Mouse (Mus musculus) liver, embryonic 12.5 days (tissue): ENCODE data around the gene Ralbp1. TPM values are rescaled to one million over a fixed set of nuclear protein-coding genes. Genes with fewer than 3 reads are reported as not detected.

Experiments used
- ATAC-seq: fragments of 200-750 bp; cut with Nextera tagmentation; 2 replicates; pipeline ENCODE4 v1.8.0; 2017; ENCODE audit warnings: moderate number of reproducible peaks, mild to moderate bottlenecking, moderate library complexity
- H3K27ac ChIP-seq: fragments of 300-500 bp; sonication (generic); 2 replicates; pipeline ENCODE4 v1.5.1; 2016; ENCODE audit warnings: mild to moderate bottlenecking
- H3K27me3 ChIP-seq: fragments of 300-500 bp; sonication (generic); replicated peaks from 2 replicates; pipeline ENCODE4 v1.6.1; 2016; ENCODE audit warnings: mild to moderate bottlenecking, moderate library complexity
- H3K36me3 ChIP-seq: fragments of 300-500 bp; sonication (generic); 2 replicates; pipeline ENCODE4 v1.6.1; 2016; ENCODE audit warnings: mild to moderate bottlenecking, moderate library complexity
- H3K4me1 ChIP-seq: fragments of 300-500 bp; sonication (generic); 2 replicates; pipeline ENCODE4 v1.6.1; 2016
- H3K4me2 ChIP-seq: fragments of 300-500 bp; sonication (generic); 2 replicates; pipeline ENCODE4 v1.6.1; 2016; ENCODE audit warnings: mild to moderate bottlenecking, moderate library complexity
- H3K4me3 ChIP-seq: fragments of 300-500 bp; sonication (generic); 2 replicates; pipeline ENCODE4 v1.5.1; 2016; ENCODE audit warnings: mild to moderate bottlenecking, moderate library complexity
- H3K9ac ChIP-seq: fragments of 300-500 bp; sonication (generic); 2 replicates; pipeline ENCODE4 v1.6.1; 2016; ENCODE audit warnings: mild to moderate bottlenecking, moderate library complexity
- H3K9me3 ChIP-seq: fragments of 300-500 bp; sonication (generic); replicated peaks from 2 replicates; pipeline ENCODE4 v1.6.1; 2016; ENCODE audit warnings: mild to moderate bottlenecking, moderate library complexity
- WGBS: fragments of 180-500 bp; shearing (Covaris S2); methylation state at CpG from one replicate; pipeline ENCODE4 v1.1.7; 2016; ENCODE audit not compliant: insufficient replicate concordance; 5-methylcytosine and 5-hydroxymethylcytosine counted together
- polyA plus RNA-seq: library from polyadenylated mRNA; unstranded; fragments of >200 nt; fragmentation: Nextera tagmentation; extraction: Ambion mirVana; gene quantifications from 2 replicates; pipeline ENCODE4 v1.2.1, GENCODE M21; 2016

The Ralbp1 gene
- polyA plus RNA-seq, 1 experiment from 2014 or later = 45.9 TPM

DNA sequence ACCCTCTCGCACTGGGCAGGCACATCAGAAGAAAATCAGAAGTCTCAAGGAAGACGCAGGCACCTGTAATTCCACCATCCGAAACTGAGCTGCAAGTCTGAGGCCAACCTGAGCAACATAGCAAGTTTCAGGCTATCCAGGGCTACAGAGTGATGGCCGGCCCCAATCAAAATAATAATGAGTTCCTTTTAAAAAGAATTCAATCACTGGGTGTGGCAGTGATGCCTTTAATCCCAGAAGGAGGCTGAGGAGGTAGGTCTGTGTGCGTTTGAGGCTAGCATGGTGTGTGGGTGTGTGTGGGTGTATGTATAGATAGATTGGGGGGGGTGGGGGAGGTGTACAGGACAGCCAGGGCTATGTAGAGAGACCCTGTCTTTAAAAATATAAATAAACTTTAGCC is 17.6 kb downstream of the Ralbp1 start:
- Histone ChIP-seq H3K36me3 (peaks cover 33% of the 10 kb centered on the region), H3K4me3 (no peak overlapping the region), H3K4me2 (no peak overlapping the region), H3K4me1 (peaks cover 31% of the 10 kb centered on the region), H3K27me3 (no peaks in the 10 kb centered on the region), H3K27ac (no peak overlapping the region), H3K9me3 (no peaks in the 10 kb centered on the region), H3K9ac (no peak overlapping the region)
- ATAC-seq = no peak
- 82% methylated on average over 5 of the region's 5 CpGs for WGBS

DNA sequence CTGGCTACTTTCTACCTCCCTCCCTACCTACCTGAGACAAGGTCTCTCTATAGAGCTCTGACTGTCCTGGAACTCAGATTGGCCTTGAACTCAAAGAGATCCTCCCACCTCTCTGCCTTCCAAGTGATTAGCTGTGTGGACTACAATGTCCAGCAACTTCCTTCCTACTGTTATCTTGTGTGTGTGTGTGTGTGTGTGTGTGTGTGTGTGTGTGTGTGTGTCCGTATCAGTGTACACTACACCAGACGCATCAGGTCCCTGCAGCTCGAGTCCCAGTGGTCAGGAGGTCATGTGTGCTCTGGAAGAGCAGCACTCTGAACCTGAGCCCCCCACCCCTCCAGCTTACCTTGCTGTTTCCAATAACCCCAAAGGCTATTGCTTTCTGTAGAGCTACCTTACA is 19.4 kb downstream of the Ralbp1 start:
- no peak overlapping the region for H3K27ac ChIP-seq
- H3K27me3 ChIP-seq = no peaks in the 10 kb centered on the region
- H3K4me2 ChIP-seq = no peak overlapping the region
- no peak for ATAC-seq
- no peaks in the 10 kb centered on the region for H3K9me3 ChIP-seq
- H3K4me1 ChIP-seq = peaks cover 13% of the 10 kb centered on the region
- H3K9ac ChIP-seq = no peak overlapping the region
- peaks cover 43% of the 10 kb centered on the region for H3K36me3 ChIP-seq
- H3K4me3 ChIP-seq = no peak overlapping the region
- 39% methylated on average over 3 of the region's 3 CpGs for WGBS

DNA sequence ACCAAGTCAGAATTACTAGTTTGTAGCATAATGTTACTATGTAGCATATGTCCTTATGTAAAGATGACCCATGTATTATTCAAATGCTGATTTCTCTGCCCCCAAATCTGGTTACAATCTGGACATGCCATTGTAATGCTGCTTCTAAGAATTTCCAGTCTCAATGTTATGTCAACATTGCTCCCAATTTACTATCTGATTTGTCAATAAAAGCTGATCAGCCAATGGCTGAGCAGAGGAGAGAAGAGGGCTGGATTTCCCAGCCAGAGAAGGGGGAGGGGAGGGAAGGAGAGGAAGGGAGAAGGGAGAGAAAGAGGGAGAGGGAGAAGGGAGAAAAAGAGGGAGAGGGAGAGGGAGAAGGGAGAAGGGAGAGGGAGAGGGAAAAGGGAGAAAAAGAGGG is 20.3 kb downstream of the Ralbp1 start:
- no peak for ATAC-seq
- Histone ChIP-seq H3K27me3 (no peaks in the 10 kb centered on the region), H3K9ac (no peak overlapping the region), H3K4me2 (no peak overlapping the region), H3K4me3 (no peak overlapping the region), H3K4me1 (peaks cover 11% of the 10 kb centered on the region), H3K9me3 (no peaks in the 10 kb centered on the region), H3K36me3 (peaks cover 52% of the 10 kb centered on the region), H3K27ac (no peak overlapping the region)

DNA sequence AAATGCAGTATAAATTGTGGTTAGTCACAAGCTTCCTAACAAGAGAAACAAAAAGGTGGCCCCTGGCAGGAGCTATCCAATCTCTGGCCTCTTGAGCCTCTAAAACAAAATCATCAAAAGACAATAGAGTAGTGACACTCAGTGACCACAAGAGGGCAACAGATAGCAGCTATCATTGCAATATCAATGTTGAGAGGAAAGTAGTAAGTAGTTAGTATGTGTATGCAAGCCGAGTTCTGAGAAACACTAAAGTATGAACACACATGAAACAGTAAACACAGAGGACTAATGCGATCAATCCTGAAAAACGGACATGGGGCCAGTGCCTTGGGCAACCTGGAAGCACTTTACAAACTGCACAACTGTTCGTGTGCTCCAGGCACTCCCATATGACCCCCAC is 20.9 kb downstream of the Ralbp1 start:
- 38% methylated on average over 4 of the region's 4 CpGs for WGBS
- Histone ChIP-seq H3K36me3 (peaks cover 53% of the 10 kb centered on the region), H3K9ac (no peak overlapping the region)

DNA sequence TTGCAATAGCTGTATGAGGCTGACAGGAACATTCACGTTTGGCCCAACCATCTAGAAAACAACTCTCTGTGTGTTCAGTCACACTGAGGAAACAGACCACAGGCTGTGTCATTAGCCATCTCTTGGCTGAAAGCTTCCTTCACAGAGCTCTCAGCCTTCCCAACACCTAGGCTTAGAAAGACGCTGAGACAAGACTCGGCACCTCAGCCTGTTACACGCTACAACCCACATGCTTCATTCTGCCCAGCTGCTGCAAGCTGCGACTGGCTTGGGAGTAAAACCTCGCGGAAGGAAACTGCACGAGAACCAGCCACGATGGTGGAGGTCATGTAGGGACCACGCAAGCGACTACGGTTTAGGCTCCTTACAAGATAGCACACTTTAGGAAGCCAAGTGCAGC is 21.8 kb downstream of the Ralbp1 start:
- no peaks in the 10 kb centered on the region for H3K27me3 ChIP-seq
- no peak overlapping the region for H3K4me2 ChIP-seq
- H3K36me3 ChIP-seq = peaks cover 58% of the 10 kb centered on the region
- no peaks in the 10 kb centered on the region for H3K9me3 ChIP-seq
- no peak overlapping the region for H3K27ac ChIP-seq
- no peak overlapping the region for H3K9ac ChIP-seq
- H3K4me3 ChIP-seq = no peak overlapping the region
- 92% methylated on average over 12 of the region's 12 CpGs for WGBS
- no peak for ATAC-seq
- H3K4me1 ChIP-seq = peaks cover 5% of the 10 kb centered on the region

More for the DNA sequence above, 20.9 kb downstream of the Ralbp1 start:
- ATAC-seq = no peak
- no peak overlapping the region for H3K4me2 ChIP-seq
- no peak overlapping the region for H3K27ac ChIP-seq
- H3K9me3 ChIP-seq = no peaks in the 10 kb centered on the region
- no peaks in the 10 kb centered on the region for H3K27me3 ChIP-seq
- peaks cover 6% of the 10 kb centered on the region for H3K4me1 ChIP-seq
- no peak overlapping the region for H3K4me3 ChIP-seq

DNA sequence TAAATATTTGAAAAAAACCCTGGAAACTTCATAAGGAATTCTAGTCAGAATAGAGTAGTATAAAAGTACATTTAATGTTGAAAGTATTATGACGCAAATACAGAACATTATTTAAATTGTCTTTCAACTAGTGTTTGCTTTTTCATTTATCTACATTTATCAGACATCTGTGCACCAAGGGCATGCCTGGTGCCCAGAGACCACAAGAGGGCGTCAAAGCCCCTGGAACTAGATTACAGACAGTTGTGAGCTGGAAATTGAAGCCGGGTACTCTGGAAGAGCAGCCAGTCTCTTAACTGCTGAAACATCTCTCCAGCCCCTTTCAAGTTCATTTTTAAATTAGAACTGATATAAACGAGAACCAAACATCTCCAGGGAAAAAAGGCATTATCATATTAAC is 23.0 kb downstream of the Ralbp1 start:
- H3K27me3 ChIP-seq = no peaks in the 10 kb centered on the region
- no peak overlapping the region for H3K4me3 ChIP-seq
- H3K4me2 ChIP-seq = no peak overlapping the region
- ATAC-seq = no peak
- H3K9ac ChIP-seq = no peak overlapping the region
- WGBS = 53% methylated on average over 4 of the region's 4 CpGs
- H3K4me1 ChIP-seq = peaks cover 17% of the 10 kb centered on the region
- no peak overlapping the region for H3K27ac ChIP-seq
- H3K36me3 ChIP-seq = peaks cover 69% of the 10 kb centered on the region
- no peaks in the 10 kb centered on the region for H3K9me3 ChIP-seq

DNA sequence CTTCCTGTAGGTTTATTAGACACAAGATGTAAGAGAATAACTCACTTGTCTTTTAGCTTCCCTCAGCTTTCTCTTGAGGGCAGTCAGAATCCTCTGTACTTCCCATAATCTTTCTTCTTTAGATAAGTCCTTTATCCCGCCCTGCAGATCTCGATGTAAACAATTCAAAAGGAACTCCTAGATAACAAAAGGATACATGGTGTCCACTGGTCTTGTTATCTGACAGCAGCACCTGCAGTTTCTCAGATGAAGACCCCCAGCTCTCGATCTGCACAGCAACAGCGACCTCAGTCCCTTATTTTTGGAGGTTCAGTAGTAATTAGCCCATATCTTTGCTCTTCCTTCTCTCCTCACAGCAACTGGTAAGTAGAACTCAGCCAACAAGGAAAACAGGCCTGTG is 28.0 kb downstream of the Ralbp1 start:
- Histone ChIP-seq H3K9me3 (no peaks in the 10 kb centered on the region), H3K4me2 (peak overlapping the region; percentile 19; the same call in 1 of the 2 replicates), H3K36me3 (peaks cover 86% of the 10 kb centered on the region), H3K9ac (no peak overlapping the region), H3K4me1 (peaks cover 26% of the 10 kb centered on the region), H3K4me3 (no peak overlapping the region), H3K27me3 (no peaks in the 10 kb centered on the region), H3K27ac (peak overlapping the region; percentile 53; the same call in 1 of the 2 replicates)
- ATAC-seq = peak; percentile 50; the same call in 1 of the 2 replicates
- WGBS = 12% methylated on average over 4 of the region's 4 CpGs

DNA sequence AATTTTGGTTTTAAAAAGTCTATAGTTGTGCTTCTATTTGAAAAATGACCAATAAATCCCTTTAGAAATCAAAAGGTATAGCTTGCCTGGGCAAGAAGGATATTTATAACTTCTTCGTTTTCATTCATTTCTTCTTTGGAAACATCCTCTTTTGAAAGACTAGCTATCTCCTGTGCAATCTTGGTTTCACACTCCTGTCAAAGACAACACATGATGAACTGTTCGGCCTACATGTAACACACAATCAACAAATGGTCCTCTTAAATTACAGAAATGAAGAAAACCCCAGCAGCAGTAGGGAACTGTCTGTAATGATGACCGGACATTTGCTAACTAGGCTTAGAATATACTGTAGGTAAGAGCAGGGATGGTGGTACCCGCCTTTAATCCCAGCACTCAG is 31.6 kb downstream of the Ralbp1 start:
- H3K27ac ChIP-seq = no peak overlapping the region
- no peak overlapping the region for H3K4me2 ChIP-seq
- no peaks in the 10 kb centered on the region for H3K9me3 ChIP-seq
- H3K9ac ChIP-seq = no peak overlapping the region
- no peaks in the 10 kb centered on the region for H3K27me3 ChIP-seq
- no peak overlapping the region for H3K4me3 ChIP-seq
- peaks cover 99% of the 10 kb centered on the region for H3K36me3 ChIP-seq
- WGBS = 86% methylated on average over 4 of the region's 4 CpGs
- H3K4me1 ChIP-seq = peaks cover 23% of the 10 kb centered on the region
- no peak for ATAC-seq

DNA sequence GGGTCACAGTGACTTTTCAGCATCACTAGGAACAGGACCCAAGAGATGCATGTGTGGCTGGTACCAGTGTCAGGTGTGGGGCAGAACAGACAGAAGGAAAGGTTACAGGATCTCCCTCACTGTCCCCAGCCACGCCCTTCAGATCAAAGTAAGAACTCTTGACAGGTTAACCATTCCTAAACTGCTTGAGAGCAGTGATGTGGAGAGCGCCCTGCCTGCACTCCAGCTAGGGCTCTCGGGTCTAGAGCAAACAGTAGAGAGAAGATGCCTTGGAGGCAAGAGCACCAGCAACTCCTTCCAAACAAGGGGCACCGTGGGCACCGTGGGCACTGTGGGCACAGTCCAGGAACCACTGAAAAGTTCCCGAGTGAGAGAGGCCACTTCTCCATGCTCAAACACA is 32.3 kb downstream of the Ralbp1 start:
- no peak overlapping the region for H3K9ac ChIP-seq
- H3K4me2 ChIP-seq = no peak overlapping the region
- peaks cover 98% of the 10 kb centered on the region for H3K36me3 ChIP-seq
- no peak overlapping the region for H3K27ac ChIP-seq
- no peaks in the 10 kb centered on the region for H3K27me3 ChIP-seq
- H3K4me3 ChIP-seq = no peak overlapping the region
- H3K4me1 ChIP-seq = peaks cover 16% of the 10 kb centered on the region
- ATAC-seq = no peak
- 78% methylated on average over 6 of the region's 6 CpGs for WGBS
- no peaks in the 10 kb centered on the region for H3K9me3 ChIP-seq

DNA sequence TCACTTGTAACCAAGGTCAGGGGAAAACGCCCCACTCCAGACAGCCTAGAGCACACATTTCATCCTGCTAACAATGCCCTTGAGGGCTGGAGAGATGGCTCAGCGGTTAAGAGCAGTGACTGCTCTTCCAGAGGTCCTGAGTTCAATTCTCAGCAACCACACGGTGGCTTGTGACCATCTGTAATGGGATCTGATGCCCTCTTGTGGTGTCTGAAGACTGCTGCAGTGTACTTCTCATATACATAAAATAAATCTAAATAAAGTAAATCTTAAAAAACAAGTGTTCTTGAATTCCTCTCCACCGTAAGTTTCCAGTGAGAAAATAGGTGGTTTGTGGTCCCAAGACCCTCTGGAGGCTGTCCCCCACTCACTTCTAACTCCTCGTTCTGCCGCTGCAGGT is 33.8 kb downstream of the Ralbp1 start:
- Histone ChIP-seq H3K4me3 (no peak overlapping the region), H3K27ac (no peak overlapping the region), H3K9me3 (no peaks in the 10 kb centered on the region), H3K27me3 (no peaks in the 10 kb centered on the region), H3K9ac (no peak overlapping the region), H3K4me2 (no peak overlapping the region), H3K4me1 (peaks cover under 1% of the 10 kb centered on the region; the same call in 1 of the 2 replicates), H3K36me3 (peaks cover 96% of the 10 kb centered on the region)
- WGBS = 83% methylated on average over 6 of the region's 6 CpGs
- ATAC-seq = no peak

DNA sequence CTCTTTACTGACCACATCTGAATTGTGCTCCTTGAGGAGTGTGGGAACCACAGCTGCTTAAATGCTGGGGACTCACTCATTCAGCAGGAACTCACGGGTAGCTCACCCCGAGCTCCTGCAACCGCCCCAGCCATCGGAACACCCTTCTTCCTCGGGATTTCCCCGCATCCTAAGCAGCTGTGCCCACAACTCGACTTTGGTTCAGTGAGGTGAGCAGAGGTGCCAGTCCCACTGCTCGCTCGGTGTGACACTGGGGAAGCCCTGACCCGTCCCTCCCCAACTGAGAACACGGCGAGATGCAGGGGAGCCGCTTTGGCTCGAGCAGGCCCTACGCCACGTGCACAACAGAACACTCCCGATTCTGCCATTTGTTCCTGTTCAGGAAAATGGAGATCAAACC is 35.1 kb downstream of the Ralbp1 start:
- no peak overlapping the region for H3K27ac ChIP-seq
- no peaks in the 10 kb centered on the region for H3K4me1 ChIP-seq
- no peaks in the 10 kb centered on the region for H3K27me3 ChIP-seq
- H3K4me3 ChIP-seq = no peak overlapping the region
- peaks cover 91% of the 10 kb centered on the region for H3K36me3 ChIP-seq
- H3K9me3 ChIP-seq = no peaks in the 10 kb centered on the region
- 88% methylated on average over 17 of the region's 17 CpGs for WGBS
- no peak for ATAC-seq
- H3K9ac ChIP-seq = no peak overlapping the region
- H3K4me2 ChIP-seq = no peak overlapping the region

DNA sequence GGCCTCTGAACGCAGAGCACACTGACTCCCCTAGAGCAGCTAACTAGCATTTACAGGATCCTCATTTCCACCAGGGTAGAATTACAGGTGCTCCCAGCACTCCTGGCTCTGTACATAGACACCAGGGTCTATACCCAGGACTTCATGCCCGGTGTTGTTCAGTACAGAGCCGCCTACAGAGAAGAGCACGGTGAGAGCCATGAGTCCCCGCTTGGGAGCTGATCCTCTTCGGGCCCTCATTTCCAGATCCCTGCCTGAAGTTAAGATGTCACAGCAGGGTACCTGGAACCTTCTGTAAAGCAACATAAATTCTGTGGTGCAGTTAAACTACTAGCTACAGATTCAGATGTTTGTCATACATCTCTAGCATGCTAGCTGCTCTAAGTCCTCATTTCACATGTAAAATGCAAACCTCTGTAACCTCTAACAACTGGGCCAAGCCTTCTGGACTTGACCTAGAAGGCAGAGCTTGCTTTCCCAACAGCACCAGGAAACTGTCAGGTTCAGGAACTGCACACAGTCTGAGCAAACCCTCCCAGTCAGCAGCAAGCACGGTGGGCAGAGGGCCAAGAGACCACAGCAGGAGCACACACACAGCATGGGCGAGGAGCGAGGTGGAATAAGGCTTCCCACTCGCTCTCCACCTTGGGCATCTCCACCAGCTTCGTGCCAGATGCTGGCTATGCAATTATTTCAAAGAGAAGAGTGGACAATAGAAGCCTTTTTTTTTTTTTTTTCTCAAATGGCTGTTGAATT is 37.7 kb downstream of the Ralbp1 start:
- Histone ChIP-seq H3K36me3 (peaks cover 89% of the 10 kb centered on the region), H3K27ac (no peak overlapping the region), H3K27me3 (no peaks in the 10 kb centered on the region), H3K9me3 (no peaks in the 10 kb centered on the region), H3K4me1 (no peaks in the 10 kb centered on the region), H3K4me3 (no peak overlapping the region), H3K4me2 (no peak overlapping the region), H3K9ac (no peak overlapping the region)
- WGBS = 85% methylated on average over 11 of the region's 11 CpGs
- ATAC-seq = no peak

DNA sequence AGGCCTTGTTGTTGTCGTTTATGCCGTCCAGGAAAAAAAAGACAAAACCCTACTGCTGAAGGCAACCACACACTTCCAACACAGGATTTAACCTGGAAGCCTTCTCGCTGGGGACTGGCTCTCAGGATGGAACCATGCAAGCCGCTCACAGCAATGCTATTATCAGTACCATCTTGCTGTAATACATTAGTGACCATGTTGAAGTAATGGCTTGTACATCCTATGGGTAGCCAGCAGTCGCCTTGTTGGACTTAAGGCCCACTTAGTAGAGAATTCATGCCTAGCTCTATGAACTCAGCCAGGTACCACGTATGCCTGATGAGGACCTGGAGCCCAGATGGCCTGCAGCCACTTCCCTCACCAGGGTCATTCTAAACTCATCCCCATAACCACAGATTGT is 40.2 kb downstream of the Ralbp1 start:
- H3K27ac ChIP-seq = no peak overlapping the region
- no peaks in the 10 kb centered on the region for H3K4me1 ChIP-seq
- no peaks in the 10 kb centered on the region for H3K9me3 ChIP-seq
- 81% methylated on average over 6 of the region's 6 CpGs for WGBS
- no peak overlapping the region for H3K4me2 ChIP-seq
- H3K36me3 ChIP-seq = peaks cover 89% of the 10 kb centered on the region
- ATAC-seq = no peak
- no peaks in the 10 kb centered on the region for H3K27me3 ChIP-seq
- no peak overlapping the region for H3K4me3 ChIP-seq
- H3K9ac ChIP-seq = no peak overlapping the region
